Comparison of ENCODE assay signal across 9 mouse cellular contexts in the genomic region with DNA sequence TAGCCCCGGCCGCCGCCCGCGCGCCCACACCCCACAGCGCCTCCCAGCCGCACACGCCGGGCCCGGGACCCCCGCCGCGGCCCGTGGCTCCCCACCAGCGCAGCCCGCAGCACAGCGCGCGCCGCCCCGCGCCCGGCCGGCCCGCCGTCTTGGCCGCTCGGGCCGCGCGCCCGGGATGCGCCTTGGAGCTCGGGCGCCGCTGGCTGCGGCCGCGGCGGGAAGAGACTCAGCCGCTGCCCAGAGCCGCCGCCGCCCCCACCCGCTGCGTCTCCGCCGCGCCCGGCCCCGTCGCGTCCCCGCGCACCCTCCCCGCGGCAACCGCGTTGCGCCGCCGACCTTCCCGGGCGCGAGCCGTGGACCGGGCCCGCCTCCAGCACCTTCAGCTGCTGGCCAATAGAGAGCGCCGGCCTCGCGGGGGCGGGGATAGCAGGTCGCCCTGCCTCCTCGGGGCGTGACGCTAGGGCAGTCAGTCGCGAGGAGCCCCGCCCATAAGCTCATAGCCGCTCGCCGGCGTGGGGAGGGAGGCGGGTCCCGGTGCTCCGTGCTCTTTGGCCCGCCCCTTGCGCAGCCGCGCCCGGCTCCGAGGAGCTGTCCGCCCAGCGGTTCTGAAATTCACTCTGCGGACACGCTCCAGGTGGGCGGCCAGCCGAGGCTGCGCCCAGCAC. TPM values are rescaled to one million over a fixed set of nuclear protein-coding genes. Genes with fewer than 3 reads are reported as not detected.
DNase-seq lines count a peak whose midpoint lies in the region; ATAC-seq and TF ChIP-seq lines count a peak whose summit lies in the region.
"Had no signal": no experiment of that assay in that cellular context is flagged by ENCODE, and none has a peak within 500 bp of the region (broad histone marks: within the 10 kb centered on the region; RNA-seq: fewer than 3 reads in every experiment).

No protein-coding gene starts in this region.

- H3K27ac ChIP-seq in heart, embryonic 10.5 days, result peak overlapping the region; percentile 78
- H3K27ac ChIP-seq in kidney, embryonic 14.5 days (ENCODE audit: low read depth, low read length), result no peak overlapping the region
- no peak overlapping the region for H3K27ac ChIP-seq in limb, embryonic 14.5 days (replicated peaks; ENCODE audit: low read depth, low read length)
- H3K27ac ChIP-seq in midbrain, postnatal 0 days (ENCODE audit: low read depth, low read length), result peak overlapping the region; percentile 80

- H3K4me3 ChIP-seq in erythroblast, embryonic 14.5 days (replicated peaks), result peak overlapping the region; percentile 46
- peak overlapping the region; percentile 76 for H3K4me3 ChIP-seq in heart, embryonic 10.5 days
- H3K4me3 ChIP-seq in kidney, embryonic 14.5 days (ENCODE audit: low read length), result peak overlapping the region; percentile 65
- H3K4me3 ChIP-seq in limb, embryonic 14.5 days (replicated peaks; ENCODE audit: low read length), result peak overlapping the region; percentile 55
- H3K4me3 ChIP-seq in midbrain, postnatal 0 days (ENCODE audit: low read depth, low read length), result peak overlapping the region; percentile 85

- TF ChIP-seq CTCF in midbrain, postnatal 0 days (IDR thresholded peaks at IDR 0.05), result peak; percentile 43; the same call in 1 of the 2 replicates

- H3K9ac ChIP-seq in kidney, embryonic 14.5 days (ENCODE audit: low read depth, low read length), result peak overlapping the region; percentile 66
- H3K9ac ChIP-seq in limb, embryonic 14.5 days (ENCODE audit: low read depth, low read length, severe bottlenecking), result peak overlapping the region; percentile 54
- H3K9ac ChIP-seq in midbrain, postnatal 0 days (replicated peaks; ENCODE audit: low read length, poor library complexity, severe bottlenecking), result peak overlapping the region; percentile 84

- peaks cover 48% of the 10 kb centered on the region for H3K27me3 ChIP-seq in erythroblast, embryonic 14.5 days (ENCODE audit: control insufficient read depth)
- H3K27me3 ChIP-seq in heart, embryonic 10.5 days (ENCODE audit: insufficient read depth, poor library complexity, severe bottlenecking), result peaks cover 32% of the 10 kb centered on the region
- peaks cover 20% of the 10 kb centered on the region for H3K27me3 ChIP-seq in kidney, embryonic 14.5 days (ENCODE audit: control insufficient read depth, insufficient read depth, low read length)
- H3K27me3 ChIP-seq in limb, embryonic 14.5 days (ENCODE audit: control insufficient read depth, insufficient read depth, low read length), result peaks cover 21% of the 10 kb centered on the region
- no peaks in the 10 kb centered on the region for H3K27me3 ChIP-seq in midbrain, postnatal 0 days (ENCODE audit: insufficient read depth, low read length)

- TF ChIP-seq POLR2A in limb, embryonic 14.5 days (IDR thresholded peaks at IDR 0.05; ENCODE audit: borderline replicate concordance, extremely low read depth, insufficient read depth, insufficient read length), result no peak

- no peaks in the 10 kb centered on the region for H3K36me3 ChIP-seq in erythroblast, embryonic 14.5 days (ENCODE audit: control insufficient read depth)
- H3K36me3 ChIP-seq in heart, embryonic 10.5 days, result no peaks in the 10 kb centered on the region
- H3K36me3 ChIP-seq in kidney, embryonic 14.5 days (ENCODE audit: control insufficient read depth, insufficient read depth, low read length), result no peaks in the 10 kb centered on the region
- H3K36me3 ChIP-seq in limb, embryonic 14.5 days (ENCODE audit: control insufficient read depth, insufficient read depth, low read length), result no peaks in the 10 kb centered on the region
- H3K36me3 ChIP-seq in midbrain, postnatal 0 days (ENCODE audit: insufficient read depth, low read length), result no peaks in the 10 kb centered on the region
- H3K36me3 ChIP-seq: G1E had no signal

- WGBS in heart, embryonic 10.5 days, result 5% methylated on average over 88 of the region's 101 CpGs
- under 1% methylated on average over 87 of the region's 101 CpGs for WGBS in kidney, embryonic 14.5 days
- WGBS in limb, embryonic 14.5 days, result under 1% methylated on average over 50 of the region's 101 CpGs
- WGBS in midbrain, postnatal 0 days, result under 1% methylated on average over 48 of the region's 101 CpGs

- H3K4me2 ChIP-seq in kidney, embryonic 14.5 days (replicated peaks; ENCODE audit: low read depth, low read length), result peak overlapping the region; percentile 99
- peak overlapping the region; percentile 97 for H3K4me2 ChIP-seq in limb, embryonic 14.5 days (replicated peaks; ENCODE audit: low read depth, low read length, severe bottlenecking)
- H3K4me2 ChIP-seq in midbrain, postnatal 0 days (ENCODE audit: low read depth, low read length, poor library complexity, severe bottlenecking), result peak overlapping the region; percentile 86

- peaks cover 6% of the 10 kb centered on the region for H3K9me3 ChIP-seq in erythroblast, embryonic 14.5 days (ENCODE audit: control insufficient read depth, low read length)
- H3K9me3 ChIP-seq in heart, embryonic 10.5 days, result no peaks in the 10 kb centered on the region
- H3K9me3 ChIP-seq in kidney, embryonic 14.5 days (ENCODE audit: control insufficient read depth, low read length), result no peaks in the 10 kb centered on the region
- H3K9me3 ChIP-seq in limb, embryonic 14.5 days (ENCODE audit: control insufficient read depth, low read length), result no peaks in the 10 kb centered on the region
- H3K9me3 ChIP-seq in midbrain, postnatal 0 days (ENCODE audit: low read length), result no peaks in the 10 kb centered on the region

- ATAC-seq in kidney, embryonic 14.5 days (ENCODE audit: low FRiP score, low TSS enrichment), result peak; percentile 98
- peak; percentile 100 for ATAC-seq in limb, embryonic 14.5 days (ENCODE audit: low FRiP score, low read depth)
- ATAC-seq in midbrain, postnatal 0 days (ENCODE audit: low FRiP score), result peak; percentile 96

- DNase-seq in B cell, adult 2 months, result peak; percentile 68 to 69
- peak; percentile 88 for DNase-seq in brain, embryonic 18.5 days (ENCODE audit: low read depth, low spot score)
- peak; percentile 98 for DNase-seq in heart, embryonic 10.5 days (ENCODE audit: low spot score)
- DNase-seq in limb, embryonic 14.5 days (ENCODE audit: low spot score), result peak; percentile 99
- peak; percentile 98 for DNase-seq in midbrain, postnatal 0 days (ENCODE audit: low spot score)
- peak; percentile 79 to 81 for DNase-seq in spleen, postnatal 36 days (ENCODE audit: low spot score in 2 of 2)

- peaks cover 12% of the 10 kb centered on the region for H3K4me1 ChIP-seq in erythroblast, embryonic 14.5 days (ENCODE audit: control insufficient read depth)
- H3K4me1 ChIP-seq in heart, embryonic 10.5 days, result peaks cover 58% of the 10 kb centered on the region
- peaks cover 5% of the 10 kb centered on the region; the same call in 1 of the 2 replicates for H3K4me1 ChIP-seq in kidney, embryonic 14.5 days (ENCODE audit: control insufficient read depth, insufficient read depth, low read length)
- peaks cover 11% of the 10 kb centered on the region for H3K4me1 ChIP-seq in limb, embryonic 14.5 days (ENCODE audit: control insufficient read depth, insufficient read depth, low read length)
- H3K4me1 ChIP-seq in midbrain, postnatal 0 days (ENCODE audit: insufficient read depth, low read length), result peaks cover 23% of the 10 kb centered on the region

RNA-seq across cellular contexts. Expression of a gene that starts 5.2 kb away (rescaled TPM):
- polyA plus RNA-seq in erythroblast, embryonic 14.5 days (2012), result not detected in 2 replicates
- 1.5 and 1.6 TPM in 2 replicates for polyA plus RNA-seq in heart, embryonic 10.5 days (2016; fragmentation: Nextera tagmentation; extraction: Ambion mirVana)
- 0.61 and 1.1 TPM in 2 replicates for polyA plus RNA-seq in kidney, embryonic 14.5 days (2014; fragmentation: Nextera tagmentation; extraction: Ambion mirVana)
- 8.0 and 10.7 TPM in 2 replicates for polyA plus RNA-seq in limb, embryonic 14.5 days (2012; rRNA removed)
- 3.9 and 5.1 TPM in 2 replicates for polyA plus RNA-seq in limb, embryonic 14.5 days (2014; fragmentation: Nextera tagmentation; extraction: Ambion mirVana)
- 61.1 and 77.0 TPM in 2 replicates for total RNA-seq in midbrain, postnatal 0 days (2014; rRNA removed)
- polyA plus RNA-seq in midbrain, postnatal 0 days (2015; fragmentation: Nextera tagmentation; extraction: Ambion mirVana), result 12.2 and 13.5 TPM in 2 replicates
- polyA plus RNA-seq: G1E had no signal

Comparison
In these comparisons a context has a peak if more than half of its experiments do, and no peak if none do; other contexts are left out.
1. H3K27ac ChIP-seq: peak in heart, embryonic 10.5 days (single experiment) and midbrain, postnatal 0 days (single experiment); none in kidney, embryonic 14.5 days (single experiment) and limb, embryonic 14.5 days (single experiment).
2. Peak in every context shown above with its lines, with median percentiles within 50 percentile points of each other: DNase-seq, H3K4me3 ChIP-seq, ATAC-seq, H3K4me2 ChIP-seq and H3K9ac ChIP-seq.